Mouse (Mus musculus) cerebellum, adult 2 months (tissue): ENCODE measurements around the gene Ptgds.

Experiments used
- CTCF ChIP-seq: fragments of 200-500 bp; IDR thresholded peaks from 2 replicates; pipeline ENCODE4 v1.5.1; 2011; ENCODE audit warnings: low read depth, mild to moderate bottlenecking, control low read depth, low read length, moderate library complexity, borderline replicate concordance; ENCODE audit not compliant: insufficient read depth
- POLR2A ChIP-seq: fragments of 200-500 bp; IDR thresholded peaks from 2 replicates; pipeline ENCODE4 v1.6.1; 2011; ENCODE audit warnings: low read length, control low read depth, borderline replicate concordance; ENCODE audit not compliant: insufficient read depth

DNA sequence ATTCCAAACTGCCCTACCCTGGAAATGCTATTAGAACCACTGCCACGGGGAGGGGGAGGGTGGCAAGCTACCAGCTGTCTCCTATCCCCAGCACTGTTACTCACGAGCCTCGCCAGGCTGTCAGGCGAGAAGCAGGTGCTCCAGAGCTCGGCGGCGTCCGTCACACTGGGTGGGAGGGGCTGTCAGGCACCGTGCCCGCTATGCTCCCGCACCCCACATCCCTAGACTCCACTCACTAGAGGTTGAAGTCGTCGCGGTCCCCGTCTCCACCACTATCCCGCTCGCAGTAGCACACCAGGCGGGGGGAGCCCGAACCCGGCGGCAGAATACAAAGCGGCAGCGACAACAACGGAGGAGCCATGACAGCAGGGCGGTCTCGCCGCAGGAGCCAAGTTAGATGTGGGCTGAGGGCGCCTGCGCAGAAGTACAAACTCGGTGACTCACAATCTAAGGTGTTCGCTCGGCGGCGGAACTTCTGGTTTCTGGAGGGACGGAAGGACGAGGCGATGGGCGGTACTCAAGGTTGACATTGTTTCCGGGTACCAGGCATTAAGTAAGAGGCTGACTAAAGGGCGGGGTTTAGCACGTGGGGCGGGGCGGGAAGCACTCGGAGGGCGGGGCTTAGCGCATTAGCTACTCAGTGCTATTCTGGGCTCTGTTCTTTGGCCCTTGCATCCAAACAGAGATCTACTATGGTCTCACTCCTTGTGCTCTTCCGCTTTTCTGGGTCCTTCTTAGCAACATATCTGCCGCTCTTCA is 9.1 kb downstream of the Ptgds start, which contains the start of gene Paxx:
- TF ChIP-seq CTCF (no peak), POLR2A (peak; percentile 77)
